Mouse (Mus musculus): ENCODE measurements at regions not wholly inside any gene's neighbourhood (a gene's known extent, or its start where the extent isn't known, plus 50 kb on each side); places are given as distances from the start of the nearest gene placed in this dataset.
"Not testable (repeated sequence)": the region's sequence is repeated elsewhere in the genome, so short reads cannot be mapped to it uniquely, and the experiment has no call there.

DNA sequence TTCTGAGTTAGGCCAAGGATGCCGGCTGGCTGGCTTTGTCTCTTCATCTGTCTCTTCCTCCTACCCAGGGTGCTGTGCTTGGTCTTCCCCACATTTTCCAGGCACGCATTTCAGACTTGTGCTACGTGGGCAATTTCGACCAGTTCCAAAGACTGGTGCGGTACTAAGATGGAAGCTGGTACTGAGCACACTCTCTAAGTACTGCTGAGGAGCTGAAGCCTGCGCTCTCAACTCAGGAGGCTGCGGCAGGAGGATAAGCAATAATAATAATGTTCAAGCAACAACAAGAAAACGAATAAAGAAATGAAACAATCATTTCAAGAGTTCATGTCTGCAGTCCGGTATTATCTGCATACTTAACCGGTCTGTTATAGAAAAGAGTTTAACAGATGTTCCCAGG, 127.9 kb downstream of the Tpbg start:
- H3K27me3 ChIP-seq (replicated peaks; ENCODE audit: insufficient read depth, low read length) = no peaks in the 10 kb centered on the region
- H3K9me3 ChIP-seq (ENCODE audit: low read length) = no peaks in the 10 kb centered on the region
- ATAC-seq (no peak), DNase-seq (ENCODE audit: low spot score) (no peak)
- no peak overlapping the region for H3K4me3 ChIP-seq (ENCODE audit: low read depth, low read length)
- H3K9ac ChIP-seq (replicated peaks; ENCODE audit: low read depth) = no peak overlapping the region
- no peaks in the 10 kb centered on the region for H3K36me3 ChIP-seq (ENCODE audit: insufficient read depth, low read length)
- H3K4me1 ChIP-seq (ENCODE audit: insufficient read depth, low read depth, low read length) = no peaks in the 10 kb centered on the region
- no peak overlapping the region for H3K27ac ChIP-seq (ENCODE audit: low read length)
- TF ChIP-seq EP300 (IDR thresholded peaks at IDR 0.05) (no peak), CTCF (IDR thresholded peaks at IDR 0.05) (no peak)
- no peak overlapping the region for H3K4me2 ChIP-seq (replicated peaks; ENCODE audit: low read depth, low read length)
- WGBS = 73% methylated on average over 10 of the region's 10 CpGs

- ATAC-seq (no peak), DNase-seq (ENCODE audit: low spot score) (no peak)
- 91% methylated on average over 5 of the region's 5 CpGs for WGBS
- Histone ChIP-seq H3K4me1 (ENCODE audit: insufficient read depth, low read depth, low read length) (no peaks in the 10 kb centered on the region), H3K36me3 (ENCODE audit: insufficient read depth, low read length) (no peaks in the 10 kb centered on the region), H3K27ac (ENCODE audit: low read length) (no peak overlapping the region), H3K4me2 (replicated peaks; ENCODE audit: low read depth, low read length) (no peak overlapping the region), H3K4me3 (ENCODE audit: low read depth, low read length) (no peak overlapping the region), H3K27me3 (replicated peaks; ENCODE audit: insufficient read depth, low read length) (no peaks in the 10 kb centered on the region), H3K9ac (replicated peaks; ENCODE audit: low read depth) (no peak overlapping the region), H3K9me3 (ENCODE audit: low read length) (no peaks in the 10 kb centered on the region)
- TF ChIP-seq EP300 (IDR thresholded peaks at IDR 0.05) = no peak
- no peak for TF ChIP-seq CTCF (IDR thresholded peaks at IDR 0.05)
Measured at GRCm38 (mm10) chr9:85981428-85981827, 139.2 kb downstream of the Tpbg start.

- not testable (repeated sequence) for H3K4me1 ChIP-seq (ENCODE audit: insufficient read depth, low read depth, low read length); H3K9ac ChIP-seq (replicated peaks; ENCODE audit: low read depth); DNase-seq (ENCODE audit: low spot score); H3K36me3 ChIP-seq (ENCODE audit: insufficient read depth, low read length); H3K9me3 ChIP-seq (ENCODE audit: low read length); H3K4me2 ChIP-seq (replicated peaks; ENCODE audit: low read depth, low read length); H3K27me3 ChIP-seq (replicated peaks; ENCODE audit: insufficient read depth, low read length); H3K27ac ChIP-seq (ENCODE audit: low read length); ATAC-seq; H3K4me3 ChIP-seq (ENCODE audit: low read depth, low read length)
- 91% methylated on average over 7 of the region's 8 CpGs for WGBS
Measured at GRCm38 (mm10) chr9:85983516-85983915, 141.3 kb downstream of the Tpbg start.

GRCm38 (mm10) chr9:85985671-85986070, 143.5 kb downstream of the Tpbg start:
- no peaks in the 10 kb centered on the region for H3K27me3 ChIP-seq (replicated peaks; ENCODE audit: insufficient read depth, low read length)
- H3K4me2 ChIP-seq (replicated peaks; ENCODE audit: low read depth, low read length) = no peak overlapping the region
- no peak for ATAC-seq
- DNase-seq (ENCODE audit: low spot score) = no peak
- TF ChIP-seq CTCF (IDR thresholded peaks at IDR 0.05) = no peak
- TF ChIP-seq EP300 (IDR thresholded peaks at IDR 0.05) = no peak
- no peak overlapping the region for H3K9ac ChIP-seq (replicated peaks; ENCODE audit: low read depth)
- H3K36me3 ChIP-seq (ENCODE audit: insufficient read depth, low read length) = no peaks in the 10 kb centered on the region
- H3K4me1 ChIP-seq (ENCODE audit: insufficient read depth, low read depth, low read length) = no peaks in the 10 kb centered on the region
- 51% methylated on average over 5 of the region's 5 CpGs for WGBS
- no peaks in the 10 kb centered on the region for H3K9me3 ChIP-seq (ENCODE audit: low read length)
- no peak overlapping the region for H3K4me3 ChIP-seq (ENCODE audit: low read depth, low read length)
- H3K27ac ChIP-seq (ENCODE audit: low read length) = no peak overlapping the region

- ATAC-seq (no peak), DNase-seq (ENCODE audit: low spot score) (no peak)
- no peaks in the 10 kb centered on the region for H3K27me3 ChIP-seq (replicated peaks; ENCODE audit: insufficient read depth, low read length)
- 32% methylated on average over 2 of the region's 2 CpGs for WGBS
- H3K9ac ChIP-seq (replicated peaks; ENCODE audit: low read depth) = no peak overlapping the region
- no peaks in the 10 kb centered on the region for H3K36me3 ChIP-seq (ENCODE audit: insufficient read depth, low read length)
- H3K4me1 ChIP-seq (ENCODE audit: insufficient read depth, low read depth, low read length) = no peaks in the 10 kb centered on the region
- no peak overlapping the region for H3K4me2 ChIP-seq (replicated peaks; ENCODE audit: low read depth, low read length)
- H3K9me3 ChIP-seq (ENCODE audit: low read length) = no peaks in the 10 kb centered on the region
- H3K27ac ChIP-seq (ENCODE audit: low read length) = no peak overlapping the region
- no peak overlapping the region for H3K4me3 ChIP-seq (ENCODE audit: low read depth, low read length)
- no peak for TF ChIP-seq CTCF (IDR thresholded peaks at IDR 0.05)
- TF ChIP-seq EP300 (IDR thresholded peaks at IDR 0.05) = no peak
Measured at GRCm38 (mm10) chr9:85986142-85986541, 144.0 kb downstream of the Tpbg start.

DNA sequence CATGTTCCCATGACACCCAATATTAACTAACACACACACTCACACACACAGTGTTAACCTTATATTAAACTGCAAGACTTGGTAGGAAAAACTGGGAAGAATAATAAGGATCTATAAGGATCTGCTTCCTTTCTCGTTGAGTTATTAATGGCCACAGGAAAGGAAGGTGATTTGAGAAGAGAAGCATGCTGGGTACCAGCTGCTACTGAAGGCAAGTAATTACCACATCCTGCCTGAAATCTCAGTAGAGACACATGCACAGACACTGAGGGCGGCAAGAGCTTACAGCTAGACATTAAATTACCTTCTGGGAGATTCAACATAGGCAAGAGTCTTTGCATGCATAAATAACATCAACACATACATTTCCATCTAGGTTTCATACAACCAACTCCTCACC, 160.8 kb downstream of the Tpbg start:
- no peak overlapping the region for H3K4me2 ChIP-seq (replicated peaks; ENCODE audit: low read depth, low read length)
- H3K27me3 ChIP-seq (replicated peaks; ENCODE audit: insufficient read depth, low read length) = no peaks in the 10 kb centered on the region
- no peak for DNase-seq (ENCODE audit: low spot score)
- WGBS = 61% methylated on average over 2 of the region's 2 CpGs
- no peak for ATAC-seq
- no peaks in the 10 kb centered on the region for H3K9me3 ChIP-seq (ENCODE audit: low read length)
- no peaks in the 10 kb centered on the region; the same call in 1 of the 2 replicates for H3K4me1 ChIP-seq (ENCODE audit: insufficient read depth, low read depth, low read length)
- no peak overlapping the region for H3K27ac ChIP-seq (ENCODE audit: low read length)
- no peak overlapping the region for H3K9ac ChIP-seq (replicated peaks; ENCODE audit: low read depth)
- no peaks in the 10 kb centered on the region for H3K36me3 ChIP-seq (ENCODE audit: insufficient read depth, low read length)
- no peak overlapping the region for H3K4me3 ChIP-seq (ENCODE audit: low read depth, low read length)
- TF ChIP-seq CTCF (IDR thresholded peaks at IDR 0.05) = no peak
- no peak for TF ChIP-seq EP300 (IDR thresholded peaks at IDR 0.05)

DNA sequence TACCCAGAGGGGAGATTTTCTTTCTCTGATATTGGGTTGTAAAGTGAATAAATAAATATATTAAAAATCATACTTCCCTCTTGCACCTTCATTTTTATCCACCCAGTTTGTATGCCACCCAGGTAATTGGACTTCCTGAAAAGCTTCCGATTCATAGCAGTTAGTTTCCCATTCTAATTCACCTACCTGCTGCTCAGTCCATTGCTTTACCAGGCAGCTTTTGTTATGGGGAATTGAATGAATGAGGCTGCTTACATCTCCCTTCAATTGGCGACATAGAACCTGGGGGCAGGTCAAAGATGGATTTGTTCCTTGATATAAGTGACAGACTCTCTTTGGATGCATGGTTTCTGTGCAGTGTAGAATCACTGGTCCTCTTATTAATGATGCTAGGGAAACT, 169.5 kb downstream of the Tpbg start:
- H3K27ac ChIP-seq (ENCODE audit: low read length) = no peak overlapping the region
- H3K9ac ChIP-seq (replicated peaks; ENCODE audit: low read depth) = no peak overlapping the region
- no peaks in the 10 kb centered on the region for H3K9me3 ChIP-seq (ENCODE audit: low read length)
- ATAC-seq (no peak), DNase-seq (ENCODE audit: low spot score) (no peak)
- TF ChIP-seq EP300 (IDR thresholded peaks at IDR 0.05) (no peak), CTCF (IDR thresholded peaks at IDR 0.05) (no peak)
- H3K36me3 ChIP-seq (ENCODE audit: insufficient read depth, low read length) = no peaks in the 10 kb centered on the region
- no peak overlapping the region for H3K4me3 ChIP-seq (ENCODE audit: low read depth, low read length)
- H3K4me2 ChIP-seq (replicated peaks; ENCODE audit: low read depth, low read length) = no peak overlapping the region
- no peaks in the 10 kb centered on the region for H3K27me3 ChIP-seq (replicated peaks; ENCODE audit: insufficient read depth, low read length)
- 72% methylated on average over 2 of the region's 2 CpGs for WGBS
- H3K4me1 ChIP-seq (ENCODE audit: insufficient read depth, low read depth, low read length) = no peaks in the 10 kb centered on the region; the same call in 1 of the 2 replicates

All from lung, postnatal 0 days (tissue).